Mouse (Mus musculus) bone marrow macrophage, adult 2 months (primary cell): ENCODE data around the gene Vwf. TPM values are rescaled to one million over a fixed set of nuclear protein-coding genes. Genes with fewer than 3 reads are reported as not detected.

ENCODE experiments used
- H3K27ac ChIP-seq: 2 replicates; pipeline ENCODE4 v1.5.1; 2012; ENCODE audit warnings: low read depth, low read length; ENCODE audit not compliant: insufficient read depth
- H3K4me1 ChIP-seq: 2 replicates; pipeline ENCODE4 v1.6.1; 2012; ENCODE audit warnings: low read length; ENCODE audit not compliant: control insufficient read depth, insufficient read depth
- H3K4me3 ChIP-seq: 2 replicates; pipeline ENCODE4 v1.5.1; 2012; ENCODE audit warnings: mild to moderate bottlenecking, low read length, moderate library complexity; ENCODE audit not compliant: insufficient read depth
- CTCF ChIP-seq: IDR thresholded peaks from 2 replicates; pipeline ENCODE4 v1.5.1; 2012; ENCODE audit warnings: low read depth, mild to moderate bottlenecking, low read length, moderate library complexity
- POLR2A ChIP-seq: IDR thresholded peaks from 2 replicates; pipeline ENCODE4 v1.6.1; 2012; ENCODE audit warnings: mild to moderate bottlenecking, low read depth, low read length, borderline replicate concordance
- polyA plus RNA-seq: library from polyadenylated mRNA; stranded (reverse); fragments of >200 nt; gene quantifications from 2 replicates; pipeline ENCODE4 v1.2.4, GENCODE M21; 2012; ENCODE audit not compliant: missing spikeins, insufficient read depth, insufficient read length

The Vwf gene
- polyA plus RNA-seq, 1 experiment: 11.0 TPM

DNA sequence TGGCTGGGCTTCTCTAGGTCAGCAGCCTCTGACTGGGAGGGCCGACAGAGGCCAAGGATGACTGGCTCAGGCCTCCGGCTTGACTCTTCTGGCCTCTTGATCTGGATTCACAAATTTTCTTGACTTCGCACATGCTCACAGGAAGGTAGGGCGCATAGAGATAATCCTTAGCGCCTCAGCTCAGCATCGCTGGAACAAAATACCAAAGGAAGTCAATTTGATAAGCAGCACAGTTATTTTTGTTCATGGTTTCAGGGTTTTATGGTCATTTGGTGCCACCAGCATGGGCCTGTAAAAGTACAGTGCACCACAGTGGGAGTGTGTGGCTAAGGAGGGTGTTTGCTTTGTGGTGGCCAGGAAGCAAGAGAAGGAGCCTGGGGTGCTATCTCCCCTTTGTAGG, 37.1 kb downstream of the Vwf start:
- TF ChIP-seq POLR2A (no peak), CTCF (no peak)
- no peak overlapping the region for H3K27ac ChIP-seq
- peaks cover 17% of the 10 kb centered on the region for H3K4me1 ChIP-seq
- H3K4me3 ChIP-seq: no peak overlapping the region

DNA sequence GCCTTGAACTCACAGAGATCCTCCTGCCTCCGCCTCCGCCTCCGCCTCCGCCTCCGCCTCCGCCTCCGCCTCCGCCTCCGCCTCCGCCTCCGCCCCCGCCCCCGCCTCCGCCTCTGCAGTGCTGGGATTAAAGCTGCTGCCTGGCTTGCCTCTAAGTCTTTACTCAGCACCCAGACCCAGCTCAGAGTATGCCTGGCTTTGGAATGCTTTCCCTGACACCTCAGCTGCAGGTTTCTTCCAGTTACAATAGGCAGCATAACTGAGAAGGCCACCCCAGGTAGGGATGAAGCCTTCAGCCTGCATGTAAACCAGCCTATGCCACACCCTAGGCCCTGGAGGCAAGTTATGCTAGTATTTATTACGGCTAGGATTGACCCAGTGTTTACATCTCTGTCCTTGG, 37.7 kb downstream of the Vwf start:
- TF ChIP-seq POLR2A: no peak
- TF ChIP-seq CTCF: no peak
- peaks cover 17% of the 10 kb centered on the region for H3K4me1 ChIP-seq

DNA sequence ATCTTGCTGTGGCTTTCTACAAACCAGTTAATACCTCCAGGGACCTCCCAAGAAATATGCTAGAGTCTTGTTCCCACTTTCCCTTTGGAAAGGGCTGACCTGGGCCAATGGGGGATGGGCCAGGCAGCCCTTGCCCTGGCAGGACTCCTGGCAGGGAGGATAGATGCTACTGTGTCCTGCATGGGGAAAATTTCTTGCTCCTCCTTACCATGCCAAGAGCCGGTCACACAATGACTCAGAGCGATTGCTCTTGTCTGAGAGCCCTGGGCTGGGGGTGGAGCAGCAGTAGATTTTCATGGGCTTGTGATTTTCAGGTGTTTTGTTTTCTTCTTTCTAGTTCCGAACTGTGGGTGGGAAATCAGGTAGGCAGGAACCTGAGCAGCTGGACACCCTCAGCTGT, 39.0 kb downstream of the Vwf start:
- Histone ChIP-seq H3K4me3 (no peak overlapping the region), H3K27ac (no peak overlapping the region), H3K4me1 (peaks cover 16% of the 10 kb centered on the region)
- no peak for TF ChIP-seq POLR2A
- no peak for TF ChIP-seq CTCF

More for the DNA sequence above, 37.7 kb downstream of the Vwf start:
- Histone ChIP-seq H3K27ac (no peak overlapping the region), H3K4me3 (no peak overlapping the region)

DNA sequence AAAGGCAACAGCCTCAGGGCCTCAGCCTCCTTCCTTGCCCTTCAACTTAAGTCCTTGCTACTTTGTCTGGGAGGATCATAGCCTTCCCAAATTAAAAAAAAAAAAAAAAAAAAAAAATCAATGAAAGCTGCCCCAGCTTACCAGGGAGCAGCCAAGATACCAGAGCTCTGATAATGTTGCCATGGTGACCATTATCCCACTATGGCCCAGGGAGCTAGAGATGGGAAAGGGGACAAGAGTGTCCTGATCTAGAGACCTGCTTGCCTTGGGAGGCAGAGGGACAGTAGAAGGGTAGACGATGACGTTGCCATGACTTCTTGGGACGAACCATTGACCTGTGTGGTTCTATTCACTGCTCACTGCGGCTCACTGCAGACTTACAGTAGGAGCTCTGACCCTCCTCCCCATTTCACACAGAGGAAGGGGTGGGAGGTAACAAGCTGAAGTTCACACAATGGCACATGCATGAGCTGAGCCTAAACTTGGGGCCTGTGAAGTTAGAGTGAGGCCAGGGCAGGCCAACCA, 39.5 kb downstream of the Vwf start:
- Histone ChIP-seq H3K4me3 (no peak overlapping the region), H3K4me1 (peaks cover 13% of the 10 kb centered on the region), H3K27ac (no peak overlapping the region)
- no peak for TF ChIP-seq POLR2A
- no peak for TF ChIP-seq CTCF

DNA sequence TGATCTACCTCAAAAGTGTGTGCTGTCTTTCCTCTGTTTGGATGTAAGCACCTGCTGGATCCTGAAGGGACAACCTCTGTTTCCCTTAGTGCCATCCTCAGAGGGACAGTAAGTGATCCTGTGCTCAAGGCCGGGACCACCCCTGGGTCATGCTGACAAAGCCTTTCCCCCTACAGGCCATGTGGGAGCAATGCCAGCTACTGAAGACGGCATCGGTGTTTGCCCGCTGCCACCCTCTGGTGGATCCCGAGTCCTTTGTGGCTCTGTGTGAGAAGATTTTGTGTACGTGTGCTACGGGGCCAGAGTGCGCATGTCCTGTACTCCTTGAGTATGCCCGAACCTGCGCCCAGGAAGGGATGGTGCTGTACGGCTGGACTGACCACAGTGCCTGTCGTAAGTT, 41.7 kb downstream of the Vwf start:
- Histone ChIP-seq H3K4me3 (no peak overlapping the region), H3K4me1 (peaks cover 10% of the 10 kb centered on the region), H3K27ac (no peak overlapping the region)
- TF ChIP-seq CTCF (no peak), POLR2A (no peak)

DNA sequence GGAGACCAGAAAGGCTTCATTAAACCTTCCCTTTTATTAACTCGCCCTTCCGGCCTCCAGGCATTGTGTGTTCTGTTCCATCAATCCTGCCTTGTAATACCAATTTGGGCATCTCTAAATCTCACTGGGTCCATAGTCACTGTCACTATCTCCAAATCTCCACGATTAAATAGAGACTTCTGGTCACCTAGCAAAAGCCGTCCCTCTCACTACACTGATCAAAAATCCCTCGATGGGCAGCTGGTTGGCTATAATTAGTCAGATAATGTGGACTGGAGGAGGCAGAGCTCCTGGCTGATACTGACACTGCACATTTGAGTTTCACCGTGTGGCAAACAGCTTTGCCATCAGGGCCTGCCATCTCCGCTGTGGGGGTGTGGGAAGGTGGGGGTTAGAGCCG, 42.5 kb downstream of the Vwf start:
- TF ChIP-seq POLR2A (no peak), CTCF (no peak)
- H3K4me3 ChIP-seq: no peak overlapping the region
- H3K27ac ChIP-seq: no peak overlapping the region
- peaks cover 10% of the 10 kb centered on the region for H3K4me1 ChIP-seq

DNA sequence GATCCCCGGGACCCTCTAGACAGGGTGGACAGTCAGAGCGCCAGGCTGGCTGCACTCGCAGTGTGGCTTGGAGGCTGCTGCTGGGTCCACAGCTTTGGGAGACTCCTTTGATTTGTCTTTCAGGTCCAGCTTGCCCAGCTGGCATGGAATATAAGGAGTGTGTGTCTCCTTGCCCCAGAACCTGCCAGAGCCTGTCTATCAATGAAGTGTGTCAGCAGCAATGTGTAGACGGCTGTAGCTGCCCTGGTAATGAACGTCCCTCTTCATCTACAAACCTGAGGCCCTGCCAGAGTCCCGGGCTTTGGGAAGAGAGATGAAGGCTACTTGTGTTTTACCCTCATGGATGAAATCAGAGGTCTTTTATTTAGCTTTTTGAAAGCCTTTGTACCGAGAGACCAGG, 43.5 kb downstream of the Vwf start:
- Histone ChIP-seq H3K27ac (no peak overlapping the region), H3K4me1 (peaks cover 17% of the 10 kb centered on the region), H3K4me3 (no peak overlapping the region)
- TF ChIP-seq CTCF (no peak), POLR2A (no peak)

DNA sequence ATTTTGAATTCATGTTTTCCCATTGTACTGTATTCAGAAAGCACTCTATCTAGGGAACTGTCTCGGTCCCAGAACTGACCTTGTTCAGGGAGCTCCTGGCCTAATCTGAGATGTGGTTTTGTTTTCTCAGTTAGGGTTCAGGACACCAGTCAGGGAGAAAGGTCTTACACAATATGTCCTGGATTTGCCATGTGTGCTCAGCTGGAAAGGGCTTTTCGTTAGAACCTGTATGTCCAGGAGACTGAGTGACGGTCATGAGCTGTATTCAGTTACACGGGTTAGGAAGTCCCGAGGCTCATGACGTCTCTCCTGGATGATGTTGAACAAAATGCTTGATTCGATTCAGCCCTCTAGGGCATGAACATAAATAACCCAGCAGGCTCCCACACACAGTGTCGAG, 43.9 kb downstream of the Vwf start:
- TF ChIP-seq POLR2A (no peak), CTCF (no peak)
- no peak overlapping the region for H3K27ac ChIP-seq
- H3K4me3 ChIP-seq: no peak overlapping the region
- H3K4me1 ChIP-seq: peaks cover 21% of the 10 kb centered on the region

DNA sequence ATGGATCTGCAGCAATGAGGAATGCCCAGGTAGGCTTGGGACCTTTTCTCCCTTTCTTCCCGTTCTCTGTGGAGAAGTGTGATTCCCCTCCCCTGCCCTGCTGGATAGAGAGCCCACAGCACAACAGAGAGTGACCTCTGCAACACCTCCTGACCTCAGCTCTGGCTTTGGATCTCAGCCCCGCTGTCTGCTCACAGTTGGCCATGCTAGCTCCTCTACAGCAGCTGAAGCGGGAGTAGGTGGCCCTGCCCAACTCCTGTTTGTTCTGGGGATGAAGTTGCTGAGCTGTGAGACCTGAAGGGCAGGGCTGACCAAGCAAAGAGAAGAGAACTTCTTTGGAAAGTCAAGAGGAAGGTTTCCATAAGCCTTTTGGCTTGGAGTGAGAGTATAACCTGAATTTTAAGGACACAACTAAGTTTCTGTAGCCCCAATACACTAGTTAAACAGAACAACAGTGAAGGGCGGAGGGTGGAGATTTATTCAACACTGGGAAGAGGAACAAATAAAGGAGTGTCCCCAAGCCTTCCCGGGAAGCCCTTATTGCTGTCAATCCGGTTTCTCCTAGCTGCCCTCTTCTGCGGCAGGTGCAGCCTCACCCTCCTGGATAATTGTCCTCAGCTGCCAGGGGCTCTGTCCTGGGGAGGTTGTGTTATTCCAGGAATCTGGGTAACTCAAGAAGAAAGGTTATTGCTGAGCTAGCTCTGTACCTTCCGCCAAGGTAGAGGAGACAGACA, 45.2 kb downstream of the Vwf start:
- Histone ChIP-seq H3K4me1 (peaks cover 29% of the 10 kb centered on the region), H3K27ac (no peak overlapping the region), H3K4me3 (no peak overlapping the region)
- TF ChIP-seq POLR2A (no peak), CTCF (no peak)

DNA sequence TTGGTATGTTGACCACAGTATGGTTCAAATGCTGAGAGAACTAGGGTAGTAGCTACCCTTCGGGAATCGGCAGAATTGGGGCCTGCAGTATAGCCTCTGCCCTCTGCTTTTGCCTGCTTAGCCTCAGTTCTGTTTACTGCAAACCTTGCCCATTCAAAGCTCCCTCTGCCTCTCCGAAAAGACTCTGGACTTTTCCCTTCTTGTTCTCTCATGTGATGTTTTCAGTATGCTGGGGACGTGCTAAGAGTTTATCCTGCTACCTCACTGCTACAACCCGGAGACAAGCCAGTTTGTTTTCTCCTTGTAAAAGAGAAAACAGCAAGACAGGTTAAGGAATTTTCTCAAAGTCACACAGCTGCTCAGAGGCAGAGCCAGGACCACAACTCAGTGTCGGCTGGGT, 46.0 kb downstream of the Vwf start:
- TF ChIP-seq POLR2A (no peak), CTCF (no peak)
- H3K4me3 ChIP-seq: no peak overlapping the region
- H3K4me1 ChIP-seq: peaks cover 24% of the 10 kb centered on the region
- H3K27ac ChIP-seq: no peak overlapping the region

DNA sequence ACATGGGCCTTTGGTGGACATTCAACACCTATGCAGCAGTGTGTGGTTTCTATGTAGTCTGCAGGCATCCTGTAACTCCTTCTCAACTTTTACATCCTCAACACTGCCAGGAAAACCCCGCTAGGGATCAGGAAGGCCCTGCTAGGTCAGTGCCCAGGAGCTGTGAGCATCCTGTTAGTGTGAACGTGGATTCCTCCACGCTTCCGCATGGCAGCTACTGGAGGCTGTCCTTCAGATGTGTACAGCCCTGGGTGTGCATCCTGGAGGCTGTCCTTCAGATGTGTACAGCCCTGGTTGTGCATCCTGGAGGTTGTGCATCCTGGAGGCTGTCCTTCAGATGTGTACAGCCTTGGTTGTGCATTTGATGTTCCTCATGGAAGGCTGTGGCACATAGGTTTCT, 47.7 kb downstream of the Vwf start:
- Histone ChIP-seq H3K27ac (no peak overlapping the region), H3K4me3 (no peak overlapping the region), H3K4me1 (peaks cover 24% of the 10 kb centered on the region)
- TF ChIP-seq CTCF: no peak
- no peak for TF ChIP-seq POLR2A
